15 mouse cellular contexts compared by ENCODE assay signal in genomic region chr7:46840326-46840725, GRCm38 (mm10). TPM values are rescaled to one million over a fixed set of nuclear protein-coding genes. Genes with fewer than 3 reads are reported as not detected.
DNase-seq lines count a peak whose midpoint lies in the region; ATAC-seq and TF ChIP-seq lines count a peak whose summit lies in the region.
"Had no signal": no experiment of that assay in that cellular context is flagged by ENCODE, and none has a peak within 500 bp of the region (broad histone marks: within the 10 kb centered on the region; RNA-seq: fewer than 3 reads in every experiment).

No protein-coding gene starts in this region.

- H3K4me3 ChIP-seq in liver, embryonic 12.5 days: no peak overlapping the region
- no peak overlapping the region for H3K4me3 ChIP-seq in intestine, embryonic 15.5 days (replicated peaks)
- no peak overlapping the region for H3K4me3 ChIP-seq in liver, postnatal 0 days (ENCODE audit: low read depth, low read length)
- no peak overlapping the region for H3K4me3 ChIP-seq in small intestine, adult 2 months (ENCODE audit: low read depth, low read length)
- H3K4me3 ChIP-seq: forebrain, embryonic 15.5 days; heart, embryonic 15.5 days; midbrain, embryonic 10.5 days had no signal

- 0 out of 2 replicates have a peak overlapping the region, but pooled peaks have one; percentile 30 for H3K27ac ChIP-seq in liver, embryonic 12.5 days
- H3K27ac ChIP-seq in intestine, embryonic 15.5 days: peak overlapping the region; percentile 88
- peak overlapping the region; percentile 99 for H3K27ac ChIP-seq in liver, postnatal 0 days (ENCODE audit: low read depth)
- peak overlapping the region; percentile 99 for H3K27ac ChIP-seq in small intestine, adult 2 months (ENCODE audit: insufficient read depth, low read depth, low read length)
- H3K27ac ChIP-seq: forebrain, embryonic 15.5 days; midbrain, embryonic 10.5 days had no signal

- no peaks in the 10 kb centered on the region for H3K36me3 ChIP-seq in liver, embryonic 12.5 days
- no peaks in the 10 kb centered on the region for H3K36me3 ChIP-seq in intestine, embryonic 15.5 days
- H3K36me3 ChIP-seq in liver, postnatal 0 days (replicated peaks; ENCODE audit: insufficient read depth, low read length): no peaks in the 10 kb centered on the region
- H3K36me3 ChIP-seq in small intestine, adult 2 months (ENCODE audit: control insufficient read depth, insufficient read depth, low read length): no peaks in the 10 kb centered on the region
- H3K36me3 ChIP-seq: forebrain, embryonic 15.5 days; heart, embryonic 15.5 days; midbrain, embryonic 10.5 days had no signal

- TF ChIP-seq EP300 in liver, postnatal 0 days (IDR thresholded peaks at IDR 0.05; ENCODE audit: low read depth): no peak

- H3K27me3 ChIP-seq in liver, embryonic 12.5 days (replicated peaks): no peaks in the 10 kb centered on the region
- H3K27me3 ChIP-seq in intestine, embryonic 15.5 days (replicated peaks): no peaks in the 10 kb centered on the region
- no peaks in the 10 kb centered on the region for H3K27me3 ChIP-seq in liver, postnatal 0 days (ENCODE audit: insufficient read depth, low read length)
- H3K27me3 ChIP-seq in small intestine, adult 2 months (ENCODE audit: control insufficient read depth, insufficient read depth, low read length): no peaks in the 10 kb centered on the region
- H3K27me3 ChIP-seq: forebrain, embryonic 15.5 days; heart, embryonic 15.5 days had no signal

- no peak overlapping the region for H3K9ac ChIP-seq in liver, embryonic 12.5 days
- no peak overlapping the region for H3K9ac ChIP-seq in intestine, embryonic 15.5 days
- no peak overlapping the region for H3K9ac ChIP-seq in liver, postnatal 0 days (replicated peaks)
- H3K9ac ChIP-seq: forebrain, embryonic 15.5 days; heart, embryonic 15.5 days had no signal

- H3K4me2 ChIP-seq in liver, embryonic 12.5 days: no peak overlapping the region
- no peak overlapping the region for H3K4me2 ChIP-seq in intestine, embryonic 15.5 days (replicated peaks)
- 0 out of 2 replicates have a peak overlapping the region, but pooled peaks have one; percentile 1 for H3K4me2 ChIP-seq in liver, postnatal 0 days (ENCODE audit: low read depth, low read length)
- H3K4me2 ChIP-seq: forebrain, embryonic 15.5 days; heart, embryonic 15.5 days had no signal

- peaks cover 65% of the 10 kb centered on the region for H3K4me1 ChIP-seq in liver, embryonic 12.5 days
- peaks cover 43% of the 10 kb centered on the region for H3K4me1 ChIP-seq in intestine, embryonic 15.5 days (replicated peaks)
- peaks cover 59% of the 10 kb centered on the region for H3K4me1 ChIP-seq in liver, postnatal 0 days (ENCODE audit: insufficient read depth)
- H3K4me1 ChIP-seq in small intestine, adult 2 months (ENCODE audit: control insufficient read depth, insufficient read depth, insufficient read length, low read length): peaks cover 58% of the 10 kb centered on the region

- ATAC-seq in liver, embryonic 12.5 days: no peak
- no peak for ATAC-seq in intestine, embryonic 15.5 days
- ATAC-seq in liver, postnatal 0 days: no peak
- ATAC-seq: forebrain, embryonic 15.5 days; hindbrain, postnatal 0 days had no signal

- 48% methylated on average over 4 of the region's 4 CpGs for WGBS in liver, embryonic 12.5 days (ENCODE audit: insufficient replicate concordance)
- WGBS in intestine, embryonic 15.5 days: 40% methylated on average over 4 of the region's 4 CpGs
- WGBS in liver, postnatal 0 days (ENCODE audit: insufficient replicate concordance): 48% methylated on average over 4 of the region's 4 CpGs
- 34% methylated on average over 4 of the region's 4 CpGs for WGBS in small intestine, adult 2 months

- TF ChIP-seq CTCF in liver, postnatal 0 days (IDR thresholded peaks at IDR 0.05; ENCODE audit: low read depth): no peak
- TF ChIP-seq CTCF in small intestine, adult 2 months (IDR thresholded peaks at IDR 0.05; ENCODE audit: extremely low read depth, insufficient read length, insufficient replicate concordance, low read depth, low read length): no peak

- DNase-seq in liver (no peak), adipocyte (ENCODE audit: low spot score) (no peak)
- no peak for DNase-seq in liver, postnatal 0 days
- no peak for DNase-seq in embryo, embryonic 10.5 days (ENCODE audit: low spot score)
- DNase-seq: adrenal gland, postnatal 14 days; gastrocnemius, postnatal 36 days; right cerebral cortex, postnatal 25 days; thymus, postnatal 36 days had no signal

- no peak for TF ChIP-seq POLR2A in small intestine, adult 2 months (IDR thresholded peaks at IDR 0.05; ENCODE audit: low read depth, low read length)

- no peaks in the 10 kb centered on the region for H3K9me3 ChIP-seq in liver, embryonic 12.5 days (replicated peaks)
- no peaks in the 10 kb centered on the region for H3K9me3 ChIP-seq in intestine, embryonic 15.5 days
- H3K9me3 ChIP-seq in liver, postnatal 0 days (ENCODE audit: low read length): no peaks in the 10 kb centered on the region
- H3K9me3 ChIP-seq: forebrain, embryonic 15.5 days; heart, embryonic 15.5 days; midbrain, embryonic 10.5 days had no signal

RNA-seq across cellular contexts. Expression of gene Ldha, which starts 0.9 kb away (rescaled TPM):
- 1,680 and 1,789 TPM in 2 replicates for polyA plus RNA-seq in liver, embryonic 12.5 days (2016; fragmentation: Nextera tagmentation; extraction: Ambion mirVana)
- polyA plus RNA-seq in intestine, embryonic 15.5 days (2015; fragmentation: Nextera tagmentation; extraction: Ambion mirVana): 2,580 and 2,742 TPM in 2 replicates
- 1,729 and 1,988 TPM in 2 replicates for polyA plus RNA-seq in liver, postnatal 0 days (2015; fragmentation: Nextera tagmentation; extraction: Ambion mirVana)
- polyA plus RNA-seq in small intestine, adult 2 months (2012; rRNA removed): 766 and 1,649 TPM in 2 replicates

RNA-seq across cellular contexts. Expression of gene Ldhc, which starts 20.7 kb away (rescaled TPM):
- 0.15 and 0.22 TPM in 2 replicates for polyA plus RNA-seq in liver, embryonic 12.5 days (2016; fragmentation: Nextera tagmentation; extraction: Ambion mirVana)
- not detected in 2 replicates for polyA plus RNA-seq in intestine, embryonic 15.5 days (2015; fragmentation: Nextera tagmentation; extraction: Ambion mirVana)
- 0.07 and 0.23 TPM in 2 replicates for polyA plus RNA-seq in liver, postnatal 0 days (2015; fragmentation: Nextera tagmentation; extraction: Ambion mirVana)
- not detected in 2 replicates for polyA plus RNA-seq in small intestine, adult 2 months (2012; rRNA removed)
- polyA plus RNA-seq: forebrain, embryonic 15.5 days; heart, embryonic 15.5 days; midbrain, embryonic 10.5 days had no signal

RNA-seq across cellular contexts. Expression of gene Gtf2h1, which starts 44.4 kb away (rescaled TPM):
- 56.4 and 59.0 TPM in 2 replicates for polyA plus RNA-seq in liver, embryonic 12.5 days (2016; fragmentation: Nextera tagmentation; extraction: Ambion mirVana)
- 63.3 and 72.8 TPM in 2 replicates for polyA plus RNA-seq in intestine, embryonic 15.5 days (2015; fragmentation: Nextera tagmentation; extraction: Ambion mirVana)
- polyA plus RNA-seq in liver, postnatal 0 days (2015; fragmentation: Nextera tagmentation; extraction: Ambion mirVana): 18.8 TPM in 2 replicates
- 3.1 and 5.9 TPM in 2 replicates for polyA plus RNA-seq in small intestine, adult 2 months (2012; rRNA removed)

RNA-seq across cellular contexts. Expression of gene Hps5, which starts 44.5 kb away (rescaled TPM):
- polyA plus RNA-seq in liver, embryonic 12.5 days (2016; fragmentation: Nextera tagmentation; extraction: Ambion mirVana): 9.7 and 10.7 TPM in 2 replicates
- polyA plus RNA-seq in intestine, embryonic 15.5 days (2015; fragmentation: Nextera tagmentation; extraction: Ambion mirVana): 23.2 and 23.3 TPM in 2 replicates
- polyA plus RNA-seq in liver, postnatal 0 days (2015; fragmentation: Nextera tagmentation; extraction: Ambion mirVana): 3.3 and 3.6 TPM in 2 replicates
- polyA plus RNA-seq in small intestine, adult 2 months (2012; rRNA removed): 14.4 and 22.7 TPM in 2 replicates

Comparison
In these comparisons a context has a peak if more than half of its experiments do, and no peak if none do; other contexts are left out.
1. H3K27ac ChIP-seq: peak in every context shown above with its lines; median percentile 99 in liver, postnatal 0 days; 99 in small intestine, adult 2 months; 88 in intestine, embryonic 15.5 days; 30 in liver, embryonic 12.5 days.